Mouse (Mus musculus): Measurements from ENCODE around the gene Cass4. TPM values are rescaled to one million over a fixed set of nuclear protein-coding genes. Genes with fewer than 3 reads are reported as not detected.

Cass4 gene
- total RNA-seq, 2 experiments from 2014 or later = 0.45 to 0.47 TPM

- DNase-seq (ENCODE audit: low spot score) = no peak
These were observed 43.9 kb downstream of the Cass4 start for GRCm38 (mm10) chr2:172437371-172437952.

GRCm38 (mm10) chr2:172439843-172440639 is 46.4 kb downstream of the Cass4 start, which contains the start of gene Rtf2:
Gene Rtf2, plus strand, starts transcription at chr2:172440556.
- intact Hi-C loops (cut with DNase I) = loop anchor here (2.0 kb wide), 2 partner anchors 69 to 93 kb away; partner anchors contain the start of genes Aurka and Cstf1
- peak; percentile 98 for DNase-seq (ENCODE audit: low spot score)

More at GRCm38 (mm10) chr2:172437371-172437952, 43.9 kb downstream of the Cass4 start:
- intact Hi-C loops (cut with DNase I) = no loop called here

DNA sequence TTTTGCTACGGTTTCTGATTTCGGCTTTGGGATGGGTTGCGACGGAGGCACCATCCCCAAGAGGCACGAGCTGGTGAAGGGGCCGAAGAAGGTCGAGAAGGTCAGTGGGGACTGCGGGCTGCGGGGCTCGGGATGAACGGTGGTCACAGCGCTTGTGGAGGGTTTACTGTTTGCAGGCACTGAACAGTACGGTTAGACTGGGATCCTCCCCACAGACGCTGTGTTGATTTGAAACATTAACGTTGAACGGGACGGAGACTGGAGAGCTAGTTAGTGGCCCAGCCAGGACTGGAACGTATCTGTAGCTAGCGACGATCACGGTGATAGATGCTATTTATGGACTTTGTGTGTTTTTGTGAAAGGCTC is 47.0 kb downstream of the Cass4 start:
- DNase-seq (ENCODE audit: low spot score) = no peak
- intact Hi-C loops (cut with DNase I) = loop anchor here (2.0 kb wide), 1 partner anchor 94 kb away; no protein-coding TSS in a partner anchor

DNA sequence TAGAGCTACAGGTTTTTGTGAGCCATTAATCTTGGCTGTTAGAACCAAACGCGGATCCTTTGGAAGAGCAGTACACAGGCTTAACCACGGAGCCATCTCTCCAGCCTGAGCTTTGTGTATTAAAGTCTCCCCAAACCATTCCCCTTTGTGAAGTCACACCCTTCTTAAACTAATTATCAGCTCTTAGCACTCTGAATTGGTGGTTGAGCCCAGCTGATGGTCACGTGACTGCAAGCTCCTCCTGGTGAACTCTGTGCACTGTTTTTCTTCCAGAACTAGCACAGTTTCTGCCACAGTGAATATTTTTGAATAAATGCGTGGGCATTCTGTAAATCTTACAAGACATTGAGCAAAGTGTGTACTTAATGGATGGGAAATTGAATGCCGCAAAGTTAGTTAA is 47.6 kb downstream of the Cass4 start:
- no peak for DNase-seq (ENCODE audit: low spot score)
- intact Hi-C loops (cut with DNase I) = loop anchor here (2.0 kb wide), 1 partner anchor 94 kb away; no protein-coding TSS in a partner anchor

DNA sequence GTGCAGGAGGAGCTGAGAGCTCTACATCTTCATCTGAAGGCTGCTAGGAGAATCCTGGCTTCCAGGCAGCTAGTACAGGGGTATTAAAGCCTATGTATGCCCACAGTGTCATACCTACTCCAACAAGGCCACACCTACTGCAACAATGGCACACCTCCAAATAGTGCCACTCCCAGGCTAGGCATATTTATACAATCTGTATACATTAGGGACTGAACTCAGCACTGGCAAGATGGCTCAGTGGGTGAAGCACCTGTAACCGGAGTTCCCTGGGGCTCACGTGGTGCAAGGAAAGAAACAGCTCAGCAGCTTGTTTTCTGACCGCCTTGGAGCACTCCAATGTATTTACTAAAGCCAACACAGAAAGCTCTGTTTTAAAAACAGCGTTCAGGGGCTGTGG is 52.0 kb downstream of the Cass4 start:
- intact Hi-C loops (cut with DNase I) = loop anchor here (5.0 kb wide), 1 partner anchor 223 kb away; no protein-coding TSS in a partner anchor

GRCm38 (mm10) chr2:172447317-172447716 is 53.7 kb downstream of the Cass4 start:
- DNase-seq (ENCODE audit: low spot score) = no peak
- intact Hi-C loops (cut with DNase I) = loop anchor here (5.0 kb wide), 1 partner anchor 225 kb away; no protein-coding TSS in a partner anchor

More for the DNA sequence above, 52.0 kb downstream of the Cass4 start:
- no peak for DNase-seq (ENCODE audit: low spot score)

- DNase-seq (ENCODE audit: low spot score) = no peak
- intact Hi-C loops (cut with DNase I) = loop anchor here (5.0 kb wide), 1 partner anchor 226 kb away; no protein-coding TSS in a partner anchor
These were observed 54.7 kb downstream of the Cass4 start for GRCm38 (mm10) chr2:172448329-172448728.

DNA sequence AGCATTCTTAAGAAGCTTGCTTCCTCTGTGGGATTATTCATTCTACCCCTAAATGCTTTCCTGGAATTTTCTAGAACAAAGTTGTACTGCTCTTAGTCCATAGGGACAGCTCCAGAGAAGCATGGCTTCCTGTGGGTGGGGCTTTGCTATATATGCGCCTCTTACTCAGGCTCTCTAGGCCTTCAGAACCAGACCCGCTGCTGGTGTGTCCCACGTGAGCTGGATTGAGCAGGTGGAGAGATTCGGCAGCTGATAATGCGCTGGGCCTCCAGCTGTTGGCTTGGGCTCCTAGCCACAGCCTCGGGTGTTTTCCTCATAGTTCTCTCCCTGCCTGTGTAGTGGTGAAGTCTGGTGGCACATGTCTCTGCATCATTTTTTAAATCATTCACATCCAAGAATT is 57.0 kb downstream of the Cass4 start:
- intact Hi-C loops (cut with DNase I) = no loop called here
- DNase-seq (ENCODE audit: low spot score) = no peak

- no peak for DNase-seq (ENCODE audit: low spot score)
- intact Hi-C loops (cut with DNase I) = no loop called here
These were observed 58.4 kb downstream of the Cass4 start for GRCm38 (mm10) chr2:172452031-172452430.

DNA sequence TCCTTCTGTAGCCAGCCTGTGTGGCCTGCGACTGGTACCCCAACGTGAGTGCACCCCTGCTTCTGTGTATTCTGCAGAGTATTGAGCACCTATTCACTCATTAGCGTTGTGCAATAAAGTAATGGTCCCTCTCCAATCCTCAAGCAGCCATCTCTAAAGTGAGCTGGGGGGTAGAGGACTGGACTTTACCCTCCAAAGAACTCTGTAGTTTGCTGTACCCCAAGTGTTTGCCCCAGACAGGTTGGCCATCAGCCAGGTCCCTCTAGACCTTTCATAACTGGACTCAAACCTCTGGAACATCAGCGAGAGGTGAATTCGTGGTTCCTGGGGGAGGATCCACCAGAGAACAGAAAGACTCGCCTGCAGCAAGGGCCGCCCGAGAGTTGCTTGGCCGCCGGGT is 58.9 kb downstream of the Cass4 start:
- DNase-seq (ENCODE audit: low spot score) = no peak
- intact Hi-C loops (cut with DNase I) = no loop called here

- intact Hi-C loops (cut with DNase I) = no loop called here
- DNase-seq (ENCODE audit: low spot score) = no peak
These were observed 64.9 kb downstream of the Cass4 start, which contains the start of gene Gcnt7 for GRCm38 (mm10) chr2:172458496-172458895. Gene Gcnt7, minus strand, starts transcription at chr2:172458596.

DNA sequence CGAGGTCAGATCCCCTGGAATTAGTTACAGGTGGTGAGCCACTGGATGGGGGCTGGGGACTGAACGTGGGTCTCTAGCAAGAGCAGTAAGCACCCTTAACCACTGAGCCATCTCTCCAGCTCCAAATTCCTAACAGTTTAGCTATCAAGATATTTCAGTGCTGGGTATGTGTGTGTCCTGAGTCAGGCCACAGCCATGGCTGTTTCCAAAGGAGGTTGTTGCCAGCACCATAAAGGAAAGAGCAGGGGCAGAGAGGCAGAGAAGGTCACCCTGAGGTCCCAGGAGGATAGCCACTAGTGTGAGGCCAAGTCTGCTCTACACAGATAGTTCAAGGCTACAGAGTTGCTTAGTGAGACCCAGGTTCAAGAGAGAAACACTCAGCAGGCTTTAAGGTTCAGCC is 67.1 kb downstream of the Cass4 start:
- DNase-seq (ENCODE audit: low spot score) = no peak
- intact Hi-C loops (cut with DNase I) = no loop called here

GRCm38 (mm10) chr2:172462813-172463212 is 69.2 kb downstream of the Cass4 start:
- DNase-seq (ENCODE audit: low spot score) = no peak
- intact Hi-C loops (cut with DNase I) = no loop called here

DNA sequence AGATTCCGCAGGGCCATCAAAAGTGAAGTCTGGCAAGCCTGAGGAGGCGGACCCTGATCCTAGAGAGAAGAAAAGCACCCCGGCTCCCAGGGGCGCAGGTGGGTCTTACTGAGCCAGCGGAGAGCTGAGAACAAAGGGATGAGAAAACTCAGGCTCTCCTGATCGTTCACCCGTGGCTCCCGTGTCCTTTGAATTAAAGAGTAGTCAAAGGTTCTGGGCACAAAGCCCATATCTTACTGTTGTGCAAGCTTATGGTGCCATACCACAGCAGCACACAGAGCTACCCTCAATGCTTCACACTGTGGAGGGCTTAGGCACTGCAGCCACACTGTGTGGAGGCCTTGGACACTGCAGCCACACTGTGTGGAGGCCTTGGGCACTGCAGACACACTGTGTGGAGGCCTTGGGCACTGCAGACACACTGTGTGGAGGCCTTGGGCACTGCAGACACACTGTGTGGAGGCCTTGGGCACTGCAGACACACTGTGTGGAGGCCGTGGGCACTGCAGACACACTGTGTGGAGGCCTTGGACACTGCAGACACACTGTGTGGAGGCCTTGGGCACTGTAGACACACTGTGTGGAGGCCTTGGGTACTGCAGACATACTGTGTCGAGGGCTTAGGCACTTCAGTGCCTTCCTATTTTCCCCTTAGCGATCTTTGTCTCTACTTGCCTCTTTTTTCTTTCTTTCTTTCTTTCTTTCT is 73.0 kb downstream of the Cass4 start:
- intact Hi-C loops (cut with DNase I) = no loop called here
- no peak for DNase-seq (ENCODE audit: low spot score)

GRCm38 (mm10) chr2:172467206-172467605 is 73.6 kb downstream of the Cass4 start:
- no peak for DNase-seq (ENCODE audit: low spot score)
- intact Hi-C loops (cut with DNase I) = no loop called here

DNA sequence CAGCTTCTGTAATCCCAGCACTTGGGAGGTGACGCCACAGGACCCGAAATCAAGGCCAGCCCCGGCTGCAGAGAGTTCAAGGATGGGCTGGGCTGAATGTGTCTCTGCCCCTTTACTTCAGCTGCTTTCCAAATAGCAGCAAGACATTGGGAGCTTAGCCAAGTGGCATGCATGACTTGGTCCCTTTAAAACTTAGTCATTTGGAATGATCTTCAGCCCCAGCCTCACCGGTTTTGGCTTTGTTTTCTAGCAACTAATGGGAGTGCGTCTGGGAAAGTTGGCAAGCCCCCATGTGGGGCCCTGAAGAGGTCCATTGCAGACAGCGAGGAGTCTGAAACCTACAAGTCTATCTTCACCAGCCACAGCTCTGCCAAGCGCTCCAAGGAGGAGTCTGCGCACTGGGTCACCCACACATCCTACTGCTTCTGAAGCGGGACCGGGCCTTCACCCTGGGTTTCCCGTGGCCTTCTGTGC is 74.8 kb downstream of the Cass4 start:
- no peak for DNase-seq (ENCODE audit: low spot score)
- intact Hi-C loops (cut with DNase I) = no loop called here

GRCm38 (mm10) chr2:172472318-172472717 is 78.7 kb downstream of the Cass4 start, which contains the start of gene Fam209:
Gene Fam209, plus strand, starts transcription at chr2:172472520.
- DNase-seq (ENCODE audit: low spot score) = no peak
- intact Hi-C loops (cut with DNase I) = no loop called here

GRCm38 (mm10) chr2:172473591-172473990 is 80.0 kb downstream of the Cass4 start:
- DNase-seq (ENCODE audit: low spot score) = no peak
- intact Hi-C loops (cut with DNase I) = no loop called here

GRCm38 (mm10) chr2:172474970-172475369 is 81.4 kb downstream of the Cass4 start:
- intact Hi-C loops (cut with DNase I) = loop anchor here (5.0 kb wide), 2 partner anchors 352 to 612 kb away; no protein-coding TSS in a partner anchor
- no peak for DNase-seq (ENCODE audit: low spot score)

- intact Hi-C loops (cut with DNase I) = loop anchor here (5.0 kb wide), 2 partner anchors 351 to 611 kb away; no protein-coding TSS in a partner anchor
- DNase-seq (ENCODE audit: low spot score) = no peak
These were observed 83.2 kb downstream of the Cass4 start for GRCm38 (mm10) chr2:172476707-172477260.

Data from heart, postnatal 25 days (tissue).